Mouse (Mus musculus) urinary bladder, postnatal 14 days (tissue): ENCODE data around the gene Xpo6.

Source experiments
- DNase-seq: peaks from one replicate; pipeline ENCODE4 v3.0.0; 2021; ENCODE audit warnings: low spot score

The Xpo6 gene

DNA sequence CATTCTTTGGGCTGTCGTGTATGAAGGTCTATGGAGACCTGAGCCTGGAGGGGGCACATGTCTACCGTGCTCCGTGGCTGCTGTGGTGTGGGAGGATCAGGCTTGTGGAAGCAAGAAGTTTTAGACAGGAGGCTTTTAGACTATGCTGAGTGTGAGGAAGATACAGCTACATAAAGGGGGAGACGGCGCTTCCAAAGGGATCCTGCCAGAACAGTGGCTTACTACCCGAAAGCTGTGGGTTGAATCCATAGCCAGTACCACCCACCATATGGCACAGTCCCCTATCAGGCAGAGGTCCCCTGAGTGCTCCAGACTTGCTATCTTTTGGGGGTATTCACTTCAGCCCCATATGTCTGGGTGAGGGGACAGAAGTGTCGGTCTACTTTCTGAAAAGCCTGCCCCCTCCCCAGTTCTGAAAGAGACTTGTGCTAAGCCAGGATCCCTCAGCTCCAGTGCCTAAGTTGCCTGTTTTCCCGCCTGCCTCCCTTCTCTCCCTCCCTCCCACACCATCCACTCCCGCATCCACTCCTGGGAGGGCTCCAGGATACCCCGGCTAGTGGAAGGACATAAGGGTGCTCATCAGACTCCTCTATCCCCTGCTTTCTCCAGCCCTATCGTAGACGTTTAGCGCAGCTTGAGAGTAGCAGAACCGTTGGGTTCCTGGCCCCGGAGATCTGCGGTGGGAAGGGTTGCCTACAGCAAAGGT lies 119.2 kb downstream of the Xpo6 start:
- DNase-seq = no peak

DNA sequence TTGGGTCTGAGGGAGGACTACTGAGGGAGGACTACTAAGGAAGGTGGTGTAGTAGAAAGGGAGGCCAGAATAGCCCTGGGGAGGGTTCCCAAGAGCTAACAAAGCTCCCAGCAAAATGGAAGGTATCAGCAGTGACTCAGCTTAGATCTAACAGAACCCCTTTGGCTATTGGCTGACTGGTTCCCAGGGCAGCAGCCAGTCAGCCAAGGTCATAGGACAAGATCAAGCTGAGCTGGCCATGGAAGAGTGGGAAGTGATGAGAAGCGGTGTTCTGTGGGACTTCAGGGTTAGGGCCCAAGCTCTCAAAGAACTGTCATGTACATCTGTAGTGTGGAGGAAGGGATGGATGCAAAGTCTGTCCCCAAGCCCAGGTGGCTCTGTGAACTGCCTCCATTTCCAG lies 123.4 kb downstream of the Xpo6 start:
- no peak for DNase-seq

DNA sequence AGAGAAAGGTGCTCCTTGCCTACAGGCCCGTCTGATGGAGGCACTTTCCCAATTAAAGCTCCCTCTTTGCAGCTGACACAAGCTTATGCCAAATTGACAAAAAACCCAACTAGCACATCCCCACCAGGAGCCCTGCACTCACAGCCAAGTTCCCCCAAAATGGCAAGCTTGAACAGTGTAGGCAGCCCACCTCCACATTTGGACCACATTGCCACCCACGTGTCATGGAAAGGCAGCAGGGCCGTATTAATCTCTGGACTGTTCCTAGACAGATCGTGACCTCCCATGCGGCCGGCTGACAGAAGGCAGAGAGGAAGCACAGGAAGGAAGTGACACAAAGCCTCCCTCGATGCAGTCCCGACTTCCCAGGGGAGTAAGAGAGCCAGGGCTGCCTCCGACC lies 125.2 kb downstream of the Xpo6 start:
- DNase-seq = no peak

DNA sequence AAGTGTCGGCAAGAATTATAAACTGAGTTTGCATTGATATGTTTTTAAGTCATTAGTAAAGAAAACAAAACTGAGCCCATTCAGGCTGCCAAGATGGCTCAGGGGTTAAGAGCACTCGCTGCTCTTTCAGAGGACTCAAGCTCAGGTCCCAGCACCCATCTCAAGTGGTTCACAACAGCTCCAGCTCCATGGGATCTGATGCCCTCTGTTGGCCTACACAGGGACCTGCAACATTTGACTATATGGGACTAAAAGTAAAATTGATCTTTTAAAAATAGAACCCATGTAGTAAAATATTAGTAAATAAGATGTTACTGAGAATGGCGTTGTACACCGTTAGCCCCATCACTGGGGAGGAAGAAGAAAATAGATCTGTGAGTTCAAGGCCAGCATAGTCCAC lies 130.0 kb downstream of the Xpo6 start:
- no peak for DNase-seq

DNA sequence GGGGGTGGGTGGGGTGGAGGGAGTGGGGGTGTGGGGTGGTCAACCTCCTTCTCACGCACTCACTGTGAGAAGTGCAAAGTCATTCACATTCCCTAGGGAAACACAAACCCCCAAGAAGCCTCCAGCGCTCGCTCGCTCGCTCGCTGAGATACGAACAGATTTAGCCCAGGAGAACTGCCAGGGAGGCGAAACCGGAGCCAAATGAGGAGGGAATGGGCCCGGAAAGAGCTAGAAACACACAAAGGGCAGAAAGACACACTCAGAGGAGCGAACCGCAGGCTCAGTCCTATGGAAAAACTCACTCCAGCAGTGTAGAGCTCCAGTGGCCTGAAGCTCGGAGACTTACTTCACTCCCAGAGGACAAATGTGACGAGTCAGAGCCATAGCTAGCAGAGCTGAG lies 133.5 kb downstream of the Xpo6 start:
- DNase-seq = peak; percentile 56

DNA sequence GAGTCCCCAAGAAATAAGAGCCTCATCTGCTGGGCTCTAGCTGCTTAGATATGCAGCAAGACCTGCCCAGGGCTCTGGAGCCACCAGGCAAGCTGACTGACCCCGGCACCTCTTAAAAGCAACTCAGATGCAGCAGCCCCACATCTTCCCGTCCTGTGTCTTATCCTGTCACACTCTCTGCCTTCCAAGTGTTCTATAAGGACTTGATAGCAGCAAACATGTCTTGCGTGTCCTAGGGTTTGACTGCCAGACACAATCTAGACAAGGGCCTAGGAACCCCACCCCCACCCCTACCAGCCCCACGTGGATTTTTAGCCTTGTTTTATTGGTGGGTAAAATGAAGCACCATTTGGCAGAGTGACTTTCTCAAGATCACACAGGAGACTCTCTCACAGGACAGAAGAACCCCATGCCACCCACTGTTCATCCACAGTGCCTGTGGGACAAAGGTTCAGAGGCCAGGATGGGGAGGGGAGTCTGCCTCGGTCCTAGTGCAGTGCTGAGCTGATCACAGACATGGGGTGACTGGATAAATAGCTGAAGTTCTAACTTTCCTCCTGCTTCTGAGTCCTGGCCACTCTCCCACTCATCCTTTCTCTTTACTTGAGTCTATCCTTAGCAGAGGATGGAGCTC lies 134.9 kb downstream of the Xpo6 start:
- no peak for DNase-seq

DNA sequence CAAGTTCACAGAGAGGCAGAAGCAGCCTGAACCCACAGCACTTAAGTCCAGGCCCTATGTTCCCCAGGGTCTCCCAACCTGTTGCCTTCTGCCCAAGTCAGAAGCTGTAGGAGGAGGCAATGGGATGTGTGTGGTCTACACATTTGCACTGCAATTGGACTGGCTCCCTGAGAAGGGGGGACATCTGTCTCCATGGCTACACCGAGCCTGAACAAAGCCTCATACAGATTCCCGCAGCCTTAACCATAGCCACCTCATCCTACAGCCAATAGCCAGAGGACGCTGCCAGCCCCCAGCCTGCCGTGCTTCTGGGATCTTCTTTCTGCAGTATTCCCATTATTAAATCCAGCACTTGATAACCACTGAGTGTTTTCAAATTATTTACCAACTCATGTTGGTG lies 138.1 kb downstream of the Xpo6 start:
- no peak for DNase-seq

DNA sequence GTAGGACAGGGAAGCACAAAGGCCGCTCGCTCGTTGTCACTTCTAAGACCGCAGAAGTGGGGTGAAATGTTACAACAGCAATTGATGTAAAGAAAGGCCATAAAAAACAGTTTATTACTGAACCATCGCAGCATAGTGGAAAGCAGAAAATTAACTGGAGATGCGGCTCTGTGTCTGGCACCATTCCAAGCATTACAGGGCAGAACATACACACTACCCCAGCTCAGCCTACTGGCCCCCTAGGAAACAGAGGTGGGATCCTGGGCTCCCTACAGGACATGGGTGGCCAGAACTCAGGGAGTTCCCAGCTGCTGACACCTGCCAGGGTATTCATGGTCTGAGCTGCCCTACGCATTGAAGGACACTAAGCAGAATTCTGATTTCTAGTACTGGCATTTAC lies 141.4 kb downstream of the Xpo6 start:
- DNase-seq = no peak

DNA sequence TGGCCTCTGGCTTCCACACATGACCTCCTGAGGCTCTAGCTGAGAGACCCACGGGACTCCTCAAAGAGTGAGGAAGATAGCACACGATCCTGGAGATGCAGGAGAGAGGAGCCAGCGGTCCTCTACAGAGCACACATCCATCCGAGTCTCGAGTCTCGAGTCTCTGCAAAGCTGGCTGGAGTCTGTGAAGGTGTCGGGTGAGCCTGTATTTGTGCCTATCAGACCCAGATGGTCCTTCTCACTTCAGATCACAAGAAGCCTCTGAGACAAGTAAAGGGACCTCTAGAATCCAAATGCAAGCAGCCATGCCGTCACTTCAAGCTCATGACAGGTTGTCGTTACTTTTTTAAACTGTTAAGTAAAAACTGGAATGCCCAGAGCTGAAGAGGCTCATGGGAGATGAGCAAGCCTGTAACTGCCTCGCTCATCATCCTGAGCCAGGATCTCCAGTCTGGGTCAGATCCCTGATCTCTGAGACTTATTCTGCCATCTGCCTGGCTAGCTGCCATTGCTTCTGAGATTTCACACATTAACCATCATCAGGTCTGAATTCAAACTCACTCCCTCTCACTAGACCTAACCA lies 142.9 kb downstream of the Xpo6 start:
- DNase-seq = no peak

DNA sequence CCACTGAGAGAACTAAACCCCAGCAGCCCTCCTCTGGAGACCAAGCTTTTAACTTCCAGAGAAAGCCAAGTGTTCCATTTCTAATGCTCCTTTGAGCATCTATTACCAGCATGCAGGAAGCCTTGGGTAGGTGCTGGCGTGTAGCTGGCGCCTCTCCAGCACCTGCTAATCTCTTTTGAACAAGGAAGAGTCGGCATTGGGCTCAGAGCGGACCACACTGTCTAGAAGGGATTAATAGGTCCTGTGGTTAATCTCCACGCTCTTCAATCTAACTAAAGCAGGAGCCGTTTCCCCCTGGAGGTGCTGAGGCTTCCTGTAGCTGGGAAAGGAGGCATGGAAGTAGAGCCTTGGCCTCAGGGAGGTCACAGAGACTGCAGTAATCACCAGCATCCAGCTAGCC lies 145.7 kb downstream of the Xpo6 start:
- no peak for DNase-seq

DNA sequence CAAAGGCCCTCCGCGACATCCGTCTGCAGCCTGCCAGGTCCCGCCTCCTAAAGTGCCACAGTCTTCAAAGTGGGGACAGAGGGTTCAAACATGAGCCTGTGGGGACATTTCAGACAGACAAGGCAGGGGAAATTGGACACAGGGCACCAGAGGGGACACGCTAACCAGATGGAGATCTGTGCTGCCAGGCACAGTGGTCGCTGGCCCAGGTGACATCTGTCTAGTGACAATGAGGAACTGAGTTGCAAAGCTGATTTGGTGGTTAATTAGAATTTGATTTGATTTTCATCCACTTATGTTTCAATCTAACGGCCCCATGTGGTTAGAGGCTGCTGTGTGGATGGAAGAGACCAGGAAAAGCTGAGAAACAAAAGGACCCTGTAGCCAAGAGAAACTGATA lies 146.7 kb downstream of the Xpo6 start:
- DNase-seq = no peak

DNA sequence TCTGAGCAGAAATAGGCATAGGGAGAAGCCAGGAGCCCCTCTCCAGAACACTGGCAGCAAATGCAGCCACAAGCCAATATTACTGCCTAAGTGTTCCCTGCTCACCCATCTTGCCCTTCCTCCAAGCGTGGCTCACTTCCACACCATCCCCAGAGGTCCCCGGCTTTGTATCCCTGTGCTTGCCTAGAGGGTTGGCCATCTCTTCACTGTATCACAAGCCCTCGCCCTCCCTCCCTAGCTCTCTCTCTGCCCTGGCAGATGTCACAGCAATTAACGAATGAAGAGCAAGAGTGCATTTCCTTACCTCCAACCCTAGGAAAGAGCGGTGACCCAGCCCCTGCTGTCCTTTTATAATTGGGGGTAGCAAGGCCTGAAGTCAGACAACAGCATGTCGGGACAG lies 148.4 kb downstream of the Xpo6 start:
- DNase-seq = no peak
